Mouse (Mus musculus) small intestine, adult 2 months (tissue): ENCODE results near the gene Rapgef4.

Experiments used
- CTCF ChIP-seq: fragments of 200-500 bp; IDR thresholded peaks from 2 replicates; pipeline ENCODE4 v1.5.1; 2012; ENCODE audit warnings: low read depth, mild to moderate bottlenecking, control low read depth, inconsistent platforms, low read length, moderate library complexity, mixed read lengths; ENCODE audit not compliant: insufficient replicate concordance, insufficient read length; ENCODE audit errors: extremely low read depth
- POLR2A ChIP-seq: fragments of 200-500 bp; IDR thresholded peaks from 2 replicates; pipeline ENCODE4 v1.6.1; 2012; ENCODE audit warnings: low read depth, mild to moderate bottlenecking, control low read depth, inconsistent platforms, low read length, moderate library complexity

DNA sequence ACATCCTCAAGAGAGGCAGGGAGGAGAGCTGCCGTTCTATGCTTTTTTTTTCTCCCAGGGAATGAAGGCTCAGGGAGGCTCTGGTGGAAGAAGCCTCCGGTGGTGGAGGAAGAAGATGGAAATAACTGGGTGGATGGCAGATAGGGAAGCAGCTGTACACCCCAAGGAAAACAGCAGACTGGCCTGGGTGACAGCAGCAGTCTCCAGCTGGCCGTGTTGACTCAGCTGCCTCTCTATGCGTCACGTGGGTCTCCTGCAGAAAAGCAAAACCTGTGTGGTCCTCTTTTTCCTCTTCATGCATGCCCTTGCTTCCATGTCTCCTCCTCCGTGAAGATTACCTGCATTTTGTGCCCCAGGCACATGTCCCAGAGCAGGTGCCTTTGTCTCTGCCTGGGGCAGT lies 7.5 kb downstream of the Rapgef4 start:
- TF ChIP-seq CTCF (no peak), POLR2A (no peak)
